Mouse (Mus musculus) testis, adult 2 months (tissue): ENCODE measurements at regions not wholly inside any gene's neighbourhood (a gene's known extent, or its start where the extent isn't known, plus 50 kb on each side); places are given as distances from the start of the nearest gene placed in this dataset.

Source experiments
- H3K27ac ChIP-seq: fragments of 200-500 bp; 2 replicates; pipeline ENCODE4 v1.5.1; 2012; ENCODE audit warnings: low read depth, low read length; ENCODE audit not compliant: control insufficient read depth, insufficient read depth
- H3K27me3 ChIP-seq: fragments of 200-500 bp; 2 replicates; pipeline ENCODE4 v1.6.1; 2012; ENCODE audit warnings: mild to moderate bottlenecking, low read length, moderate library complexity; ENCODE audit not compliant: control insufficient read depth, insufficient read depth
- H3K36me3 ChIP-seq: fragments of 200-500 bp; 2 replicates; pipeline ENCODE4 v1.6.1; 2012; ENCODE audit warnings: mild to moderate bottlenecking, low read length; ENCODE audit not compliant: control insufficient read depth, insufficient read depth
- H3K4me1 ChIP-seq: fragments of 200-500 bp; 2 replicates; pipeline ENCODE4 v1.6.1; 2012; ENCODE audit warnings: low read length; ENCODE audit not compliant: control insufficient read depth, insufficient read depth
- H3K4me3 ChIP-seq: fragments of 200-500 bp; 2 replicates; pipeline ENCODE4 v1.5.1; 2012; ENCODE audit warnings: low read depth, mild to moderate bottlenecking, low read length, moderate library complexity, mixed read lengths; ENCODE audit not compliant: control insufficient read depth
- CTCF ChIP-seq: fragments of 200-500 bp; IDR thresholded peaks from 2 replicates; pipeline ENCODE4 v1.5.1; 2012; ENCODE audit warnings: low read depth, mild to moderate bottlenecking, inconsistent platforms, low read length, moderate library complexity; ENCODE audit not compliant: control insufficient read depth, insufficient read depth, insufficient replicate concordance
- POLR2A ChIP-seq: fragments of 200-500 bp; IDR thresholded peaks from 2 replicates; pipeline ENCODE4 v1.6.1; 2012; ENCODE audit warnings: low read depth, mild to moderate bottlenecking, inconsistent platforms, low read length, moderate library complexity; ENCODE audit not compliant: control insufficient read depth

GRCm38 (mm10) chr14:24081911-24082558 is 67.7 kb upstream of the Kcnma1 start:
- Histone ChIP-seq H3K36me3 (no peaks in the 10 kb centered on the region), H3K4me3 (peak overlapping the region; percentile 78), H3K4me1 (peaks cover 2% of the 10 kb centered on the region; the same call in 1 of the 2 replicates), H3K27me3 (no peaks in the 10 kb centered on the region), H3K27ac (peak overlapping the region; percentile 98)
- TF ChIP-seq CTCF = no peak
- peak; percentile 81; the same call in 1 of the 2 replicates for TF ChIP-seq POLR2A

- Histone ChIP-seq H3K4me1 (peaks cover 2% of the 10 kb centered on the region; the same call in 1 of the 2 replicates), H3K27ac (no peak overlapping the region), H3K36me3 (no peaks in the 10 kb centered on the region; the same call in 1 of the 2 replicates), H3K27me3 (no peaks in the 10 kb centered on the region), H3K4me3 (no peak overlapping the region)
- TF ChIP-seq CTCF (no peak), POLR2A (no peak)
These were observed 54.4 kb upstream of the Kcnma1 start for GRCm38 (mm10) chr14:24068693-24069092.

- no peak overlapping the region for H3K27ac ChIP-seq
These were observed 53.4 kb upstream of the Kcnma1 start for GRCm38 (mm10) chr14:24067657-24068056.

GRCm38 (mm10) chr14:24065231-24065767 is 51.0 kb upstream of the Kcnma1 start:
- Histone ChIP-seq H3K27me3 (no peaks in the 10 kb centered on the region), H3K27ac (no peak overlapping the region), H3K4me1 (peaks cover 2% of the 10 kb centered on the region; the same call in 1 of the 2 replicates), H3K36me3 (no peaks in the 10 kb centered on the region; the same call in 1 of the 2 replicates), H3K4me3 (no peak overlapping the region)
- TF ChIP-seq POLR2A (no peak), CTCF (no peak)

More at GRCm38 (mm10) chr14:24067657-24068056, 53.4 kb upstream of the Kcnma1 start:
- TF ChIP-seq POLR2A = no peak
- TF ChIP-seq CTCF = peak; percentile 61; the same call in 1 of the 2 replicates
- no peaks in the 10 kb centered on the region for H3K27me3 ChIP-seq
- H3K4me1 ChIP-seq = peaks cover 2% of the 10 kb centered on the region; the same call in 1 of the 2 replicates
- H3K4me3 ChIP-seq = no peak overlapping the region
- H3K36me3 ChIP-seq = no peaks in the 10 kb centered on the region; the same call in 1 of the 2 replicates
